Mouse (Mus musculus): ENCODE measurements around the gene Prph2.

Prph2 gene

GRCm38 (mm10) chr17:46890843-46891594 is 19.2 kb upstream of the Prph2 start:
- no peak for DNase-seq (ENCODE audit: low spot score)

GRCm38 (mm10) chr17:46895426-46895825 is 14.8 kb upstream of the Prph2 start:
- DNase-seq (ENCODE audit: low spot score): no peak

DNA sequence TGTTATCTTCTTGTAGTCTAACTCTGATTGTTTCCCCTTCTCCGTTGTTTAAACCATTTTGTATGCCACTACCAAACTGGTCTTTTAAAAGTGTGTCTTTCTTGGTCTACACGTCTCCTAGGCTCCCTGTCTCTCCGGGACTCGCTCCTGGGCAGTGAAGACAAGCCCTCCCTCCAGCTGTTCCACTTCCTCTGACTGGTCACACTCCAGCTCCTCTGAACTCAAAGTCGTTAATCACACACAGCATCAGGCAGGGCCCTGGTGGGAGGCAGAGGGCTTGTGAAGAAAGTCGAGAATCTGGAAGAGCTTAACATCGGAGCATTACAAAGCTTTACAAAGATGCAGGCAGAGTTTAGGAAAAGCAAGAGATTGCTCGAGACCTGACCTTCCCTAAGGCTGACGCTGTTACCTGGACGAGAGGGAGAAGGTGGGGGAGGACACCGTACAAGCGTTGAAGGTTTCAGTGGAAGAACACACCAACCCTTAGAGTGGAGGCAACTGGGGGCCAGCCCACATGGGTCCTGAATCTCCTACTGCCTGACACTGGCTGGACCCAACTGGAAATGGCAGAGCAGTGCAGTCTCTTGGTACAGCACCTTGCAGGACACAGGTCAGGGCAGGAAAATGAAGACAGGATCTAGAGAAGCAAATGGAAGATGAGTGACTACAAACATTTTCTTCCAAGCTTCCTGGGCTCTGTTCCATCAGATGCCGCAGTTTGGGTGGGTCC is 12.9 kb upstream of the Prph2 start:
- DNase-seq (ENCODE audit: low spot score): no peak

DNA sequence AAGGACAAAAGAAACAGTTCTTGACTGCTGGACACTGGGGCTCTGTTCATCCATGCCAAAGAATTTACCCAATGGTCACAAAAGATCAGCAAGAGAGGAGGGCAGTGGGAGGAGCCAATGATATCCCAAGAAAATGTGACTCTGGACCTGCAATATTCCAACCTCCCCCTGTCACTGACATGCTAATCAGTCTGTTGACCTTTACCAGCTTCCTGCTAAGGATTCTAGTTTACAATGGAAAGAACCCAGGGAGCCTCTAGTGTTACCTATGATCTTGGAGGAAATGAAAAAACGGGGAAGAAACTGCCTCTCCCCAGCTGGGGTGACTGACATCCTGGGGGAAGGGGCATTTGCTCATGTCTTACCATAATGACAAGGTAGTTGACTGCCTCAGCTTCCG is 9.3 kb upstream of the Prph2 start:
- no peak for DNase-seq (ENCODE audit: low spot score)

DNA sequence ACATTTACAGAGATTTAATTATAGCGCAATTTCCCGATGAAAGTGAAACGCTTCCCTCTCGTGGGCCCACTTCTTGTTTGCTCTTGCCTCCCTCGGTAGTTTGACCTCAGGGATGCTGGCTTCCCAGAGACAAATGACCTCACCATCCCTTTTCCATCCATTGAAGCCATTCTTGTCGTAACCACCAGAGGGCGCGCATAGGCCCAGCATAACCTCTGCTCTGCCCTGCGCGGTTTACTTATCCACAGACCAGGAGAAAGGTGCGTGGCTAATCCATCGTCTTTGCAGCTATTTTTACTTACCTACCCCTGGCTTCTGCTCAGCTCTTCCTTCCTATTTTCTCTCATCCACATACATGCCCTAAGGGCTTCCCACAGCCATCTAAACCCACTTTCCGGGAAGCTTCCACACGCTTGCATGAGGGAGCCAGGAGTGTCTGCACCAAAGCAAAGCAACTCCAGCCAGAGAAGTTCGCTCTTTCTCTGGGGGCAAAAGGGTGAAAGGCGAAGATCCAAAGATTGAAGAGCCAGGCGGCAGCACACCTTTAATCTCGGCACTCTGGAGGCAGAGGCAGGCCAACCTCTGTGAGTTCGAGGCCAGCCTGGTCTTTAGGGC is 6.3 kb upstream of the Prph2 start:
- peak; percentile 80 for DNase-seq (ENCODE audit: low spot score)

GRCm38 (mm10) chr17:46912331-46912730 is 2.1 kb downstream of the Prph2 start:
- no peak for DNase-seq (ENCODE audit: low spot score)

GRCm38 (mm10) chr17:46915129-46915528 is 4.9 kb downstream of the Prph2 start:
- DNase-seq (ENCODE audit: low spot score): no peak

GRCm38 (mm10) chr17:46918951-46919350 is 8.7 kb downstream of the Prph2 start:
- no peak for DNase-seq (ENCODE audit: low spot score)

DNA sequence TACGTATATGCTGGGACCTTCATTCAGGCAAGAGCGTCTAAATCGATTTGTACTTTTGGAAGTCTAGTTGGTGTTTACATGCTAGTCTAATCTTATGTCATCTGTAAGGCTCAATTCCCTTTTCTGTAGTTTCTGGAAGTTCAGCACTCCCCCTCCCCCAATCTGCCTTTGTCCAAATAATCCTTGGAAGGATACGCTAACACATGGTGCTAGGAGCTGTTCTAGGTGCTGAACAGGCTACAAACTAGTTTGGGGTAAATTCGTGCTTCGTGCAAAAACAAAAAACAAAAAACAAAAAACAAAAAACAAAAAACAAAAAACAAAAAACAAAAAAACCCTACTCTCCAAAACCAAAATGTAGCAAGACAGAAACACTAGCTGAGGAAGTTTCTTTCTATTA is 10.6 kb downstream of the Prph2 start:
- no peak for DNase-seq (ENCODE audit: low spot score)

- DNase-seq (ENCODE audit: low spot score): no peak
Measured at GRCm38 (mm10) chr17:46926192-46926591, 15.9 kb downstream of the Prph2 start.

- no peak for DNase-seq (ENCODE audit: low spot score)
Measured at GRCm38 (mm10) chr17:46926941-46927340, 16.7 kb downstream of the Prph2 start.

- no peak for DNase-seq (ENCODE audit: low spot score)
Measured at GRCm38 (mm10) chr17:46927781-46928180, 17.5 kb downstream of the Prph2 start.

DNA sequence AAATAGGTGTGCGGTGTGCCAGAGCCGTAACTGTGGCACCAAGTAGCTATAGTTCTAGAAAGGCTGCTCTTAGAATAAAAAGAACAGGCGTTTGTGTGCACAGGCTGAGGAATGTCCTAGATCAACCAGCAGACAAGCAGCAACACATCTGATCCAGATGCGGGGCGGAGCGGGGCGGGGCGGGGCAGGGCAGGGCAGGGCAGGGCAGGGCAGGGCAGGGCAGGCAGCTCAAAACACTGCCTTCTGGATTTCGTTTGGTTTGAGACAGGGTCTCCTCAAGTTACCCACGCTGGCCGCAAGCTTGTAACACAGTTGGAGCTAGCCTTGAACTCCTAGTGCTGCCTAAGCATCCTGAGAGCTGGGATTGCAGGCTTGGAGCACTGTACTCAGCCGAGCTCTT is 19.0 kb downstream of the Prph2 start:
- no peak for DNase-seq (ENCODE audit: low spot score)

DNA sequence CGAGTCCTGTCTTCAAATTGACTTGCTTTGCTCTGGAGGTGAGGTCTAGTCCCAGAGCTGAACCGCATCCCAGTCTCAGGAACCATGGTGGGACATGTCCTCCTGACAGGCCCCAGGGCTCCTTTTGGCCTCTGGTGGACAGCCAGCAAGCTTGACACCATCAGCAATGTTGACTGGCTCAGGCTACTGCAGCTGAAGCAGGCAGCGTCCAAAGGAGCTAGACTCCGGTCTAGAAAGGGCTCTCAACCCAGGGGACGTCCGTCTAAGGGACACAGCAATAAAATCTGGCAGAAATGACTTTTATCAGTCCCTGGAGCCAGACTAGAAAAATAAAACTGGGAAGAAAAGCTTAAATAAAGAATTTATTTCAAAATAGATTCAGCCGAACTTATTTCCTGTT is 19.6 kb downstream of the Prph2 start:
- no peak for DNase-seq (ENCODE audit: low spot score)

DNA sequence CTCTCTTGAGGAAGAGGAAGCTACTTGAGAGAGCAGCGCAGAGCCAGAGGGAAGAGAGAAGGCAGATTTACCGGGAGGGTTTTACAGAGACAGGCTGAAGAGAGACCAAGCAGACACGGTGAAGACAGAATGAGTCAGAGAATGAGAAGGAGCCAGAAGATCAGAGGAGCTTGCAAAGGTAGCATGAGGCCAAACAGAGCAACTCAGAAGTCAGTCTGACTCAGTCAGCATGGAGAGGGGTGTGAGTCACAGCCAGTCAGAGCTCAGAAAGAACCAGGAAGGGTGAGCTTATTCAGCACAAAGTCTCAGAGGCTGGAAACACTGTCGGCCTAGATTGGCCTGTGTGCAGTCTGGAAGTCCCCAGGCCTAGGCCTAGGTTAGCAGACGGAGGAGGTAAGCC is 22.7 kb downstream of the Prph2 start:
- DNase-seq (ENCODE audit: low spot score): no peak

GRCm38 (mm10) chr17:46933557-46934348 is 23.5 kb downstream of the Prph2 start:
- no peak for DNase-seq (ENCODE audit: low spot score)

DNA sequence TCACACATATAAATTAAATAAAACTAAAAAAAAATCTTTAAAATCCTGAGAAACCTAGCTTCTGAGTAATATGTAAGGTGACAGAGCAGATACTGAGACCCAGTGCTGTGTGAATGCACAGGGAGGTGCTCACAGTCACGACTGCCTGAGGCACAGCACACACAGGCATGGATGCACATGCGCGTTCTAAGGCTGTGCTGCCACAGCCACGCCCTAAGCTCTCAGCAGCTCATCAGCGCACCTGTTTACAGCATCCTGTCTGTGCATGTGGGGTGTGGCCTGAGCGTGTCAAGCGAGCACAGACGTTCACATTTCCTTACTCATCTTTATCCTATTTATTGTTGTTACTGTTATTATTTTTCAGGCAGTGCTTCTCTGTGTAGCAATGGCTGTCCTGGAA is 30.2 kb downstream of the Prph2 start:
- no peak for DNase-seq (ENCODE audit: low spot score)

DNA sequence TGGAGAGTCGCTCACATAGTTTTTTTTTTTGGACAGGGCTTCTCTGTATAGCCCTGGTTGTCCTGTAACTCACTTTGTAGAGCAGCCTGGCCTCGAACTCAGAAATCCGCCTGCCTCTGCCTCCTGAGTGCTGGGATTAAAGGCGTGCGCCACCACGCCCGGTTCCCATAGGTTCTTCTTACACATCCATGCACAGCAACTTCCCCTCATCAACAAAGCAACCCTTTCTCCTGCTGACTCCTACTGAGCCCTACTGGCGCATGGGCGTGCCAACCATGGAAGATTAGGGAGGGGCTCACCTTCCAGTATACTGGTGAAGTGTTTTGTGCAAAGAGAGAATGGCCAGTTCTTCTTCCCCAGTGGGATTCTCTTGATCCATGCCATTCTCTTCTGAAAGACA is 32.2 kb downstream of the Prph2 start:
- DNase-seq (ENCODE audit: low spot score): no peak

GRCm38 (mm10) chr17:46946276-46946675 is 36.0 kb downstream of the Prph2 start:
- no peak for DNase-seq (ENCODE audit: low spot score)

GRCm38 (mm10) chr17:46958045-46958444 is 47.8 kb downstream of the Prph2 start:
- no peak for DNase-seq (ENCODE audit: low spot score)

- DNase-seq (ENCODE audit: low spot score): no peak
Measured at GRCm38 (mm10) chr17:46960216-46960615, 50.0 kb downstream of the Prph2 start.

DNA sequence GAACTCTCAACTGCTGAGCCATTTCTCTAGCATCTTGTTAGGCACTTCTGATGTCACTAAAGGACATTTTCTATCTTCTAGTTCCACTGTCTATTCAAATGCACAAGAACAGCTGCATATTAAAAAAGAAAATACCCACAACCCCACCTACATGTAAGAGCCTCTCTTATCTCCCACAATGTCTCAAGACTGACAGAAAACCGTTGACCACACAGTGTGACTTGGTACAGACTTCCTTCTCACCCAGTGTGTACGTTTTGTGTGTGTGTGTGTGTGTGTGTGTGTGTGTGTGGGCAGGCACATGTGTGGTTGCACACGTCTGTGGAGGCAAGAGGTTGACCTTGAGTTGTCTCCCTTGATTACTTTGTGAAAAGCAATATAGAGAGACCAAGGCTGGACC is 51.9 kb downstream of the Prph2 start:
- no peak for DNase-seq (ENCODE audit: low spot score)
